Mouse (Mus musculus): ENCODE measurements at regions not wholly inside any gene's neighbourhood (a gene's known extent, or its start where the extent isn't known, plus 50 kb on each side); places are given as distances from the start of the nearest gene placed in this dataset.
A peak's percentile ranks its signal among the peaks of the same experiment; 100 is the strongest.

DNA sequence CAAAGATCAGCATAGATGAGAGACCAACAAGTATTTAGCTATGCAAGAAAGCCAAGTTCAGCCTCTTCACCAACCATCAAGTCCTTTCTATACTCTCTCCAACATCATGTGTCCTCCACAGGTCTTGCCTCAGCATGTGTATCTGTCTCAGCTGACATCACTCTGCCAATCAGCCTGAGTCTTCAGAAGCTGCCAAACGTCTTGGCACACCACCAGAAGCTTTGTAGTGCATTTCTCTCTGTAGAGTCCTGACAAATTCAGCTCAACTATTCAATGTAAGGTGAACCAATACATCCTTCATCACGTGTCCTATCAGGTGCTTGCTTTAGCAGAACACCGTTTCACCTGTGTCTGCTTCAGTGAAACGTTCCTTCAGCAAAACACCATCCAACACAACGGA, 462.4 kb upstream of the Kazn start:
- no peak for DNase-seq (ENCODE audit: low spot score in 2 of 2)
- intact Hi-C loops (cut with DNase I) = no loop called here

DNA sequence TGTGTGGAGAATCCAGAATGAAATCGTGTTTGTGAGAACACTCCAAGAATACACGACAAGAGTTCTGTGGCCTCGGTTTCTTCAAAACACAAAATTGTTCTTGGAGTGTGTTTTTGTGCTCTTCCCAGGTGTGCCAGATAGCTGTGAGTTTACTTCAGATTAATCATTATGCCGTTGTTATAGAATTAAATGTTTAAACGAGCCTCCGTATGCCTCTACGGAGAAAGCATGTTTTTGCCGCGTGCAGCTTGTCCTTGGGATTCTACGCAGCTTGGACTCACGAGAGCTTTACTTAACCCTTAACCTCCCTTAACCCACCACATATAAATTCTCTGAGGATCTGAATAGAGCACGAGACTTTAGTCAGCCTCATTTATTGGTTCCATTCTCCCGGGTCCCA, 455.7 kb upstream of the Kazn start:
- intact Hi-C loops (cut with DNase I) = no loop called here
- DNase-seq (ENCODE audit: low spot score in 2 of 2) = no peak

- DNase-seq (ENCODE audit: low spot score in 2 of 2) = peak in 1 of 2 experiments; percentile 51
- intact Hi-C loops (cut with DNase I) = no loop called here
These were observed 449.0 kb upstream of the Kazn start for GRCm38 (mm10) chr4:142688241-142688640.

- DNase-seq (ENCODE audit: low spot score in 2 of 2) = no peak
- intact Hi-C loops (cut with DNase I) = no loop called here
These were observed 438.2 kb upstream of the Kazn start for GRCm38 (mm10) chr4:142677426-142677825.

GRCm38 (mm10) chr4:142674641-142675465, 435.7 kb upstream of the Kazn start:
- no peak for DNase-seq (ENCODE audit: low spot score in 2 of 2)
- intact Hi-C loops (cut with DNase I) = no loop called here

- intact Hi-C loops (cut with DNase I) = no loop called here
- DNase-seq (ENCODE audit: low spot score in 2 of 2) = no peak
These were observed 432.8 kb upstream of the Kazn start for GRCm38 (mm10) chr4:142671872-142672458.

DNA sequence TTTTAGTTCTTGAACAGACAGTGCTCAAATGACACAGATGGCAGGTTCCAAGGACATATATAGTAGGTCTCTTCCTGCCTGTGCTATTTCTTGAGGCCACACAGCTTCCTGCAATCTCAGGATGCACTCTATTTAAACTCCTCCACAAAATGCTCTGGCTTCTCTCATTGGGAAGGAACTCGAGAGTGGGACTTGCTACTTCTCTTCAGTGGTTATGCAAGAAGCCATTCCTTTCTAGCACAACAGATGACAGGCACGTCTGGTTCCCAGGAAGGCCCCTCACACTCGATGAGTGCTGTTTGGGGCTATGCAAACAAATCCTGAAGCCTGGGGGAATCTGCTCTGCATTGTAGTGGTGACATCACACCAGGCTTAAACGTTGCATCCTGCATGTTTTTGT, 425.6 kb upstream of the Kazn start:
- intact Hi-C loops (cut with DNase I) = no loop called here
- DNase-seq (ENCODE audit: low spot score in 2 of 2) = peak; percentile 23 to 75

- peak in 1 of 2 experiments; percentile 38 for DNase-seq (ENCODE audit: low spot score in 2 of 2)
- intact Hi-C loops (cut with DNase I) = no loop called here
These were observed 419.0 kb upstream of the Kazn start for GRCm38 (mm10) chr4:142658156-142658555.

DNA sequence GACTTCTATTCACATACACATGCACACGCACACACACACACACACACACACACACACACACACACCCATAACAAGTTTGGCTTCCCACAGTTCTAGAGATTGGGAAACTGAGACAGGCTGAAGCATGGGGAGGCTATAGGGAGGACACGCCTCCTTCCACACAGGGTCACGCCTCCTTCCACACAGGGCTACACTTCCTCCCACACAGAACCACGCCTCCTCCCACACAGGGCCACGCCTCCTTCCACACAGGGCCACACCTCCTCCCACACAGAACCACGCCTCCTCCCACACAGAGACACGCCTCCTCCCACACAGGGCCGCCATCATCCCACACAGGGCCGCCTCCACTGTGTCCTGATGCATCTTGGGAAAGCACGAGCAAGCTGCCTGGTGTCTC, 401.9 kb upstream of the Kazn start:
- DNase-seq (ENCODE audit: low spot score in 2 of 2) = no peak
- intact Hi-C loops (cut with DNase I) = no loop called here

- intact Hi-C loops (cut with DNase I) = no loop called here
- peak in 1 of 2 experiments; percentile 37 for DNase-seq (ENCODE audit: low spot score in 2 of 2)
These were observed 400.1 kb upstream of the Kazn start for GRCm38 (mm10) chr4:142639340-142639733.

- DNase-seq (ENCODE audit: low spot score in 2 of 2) = peak in 1 of 2 experiments; percentile 6
- intact Hi-C loops (cut with DNase I) = no loop called here
These were observed 399.6 kb upstream of the Kazn start for GRCm38 (mm10) chr4:142638733-142639339.

- intact Hi-C loops (cut with DNase I) = no loop called here
- no peak for DNase-seq (ENCODE audit: low spot score in 2 of 2)
These were observed 398.9 kb upstream of the Kazn start for GRCm38 (mm10) chr4:142638057-142638456.

- intact Hi-C loops (cut with DNase I) = no loop called here
- DNase-seq (ENCODE audit: low spot score in 2 of 2) = no peak
These were observed 395.2 kb upstream of the Kazn start for GRCm38 (mm10) chr4:142634398-142634797.

- DNase-seq (ENCODE audit: low spot score in 2 of 2) = peak in 1 of 2 experiments; percentile 5
- intact Hi-C loops (cut with DNase I) = no loop called here
These were observed 394.6 kb upstream of the Kazn start for GRCm38 (mm10) chr4:142633667-142634350.

GRCm38 (mm10) chr4:142626503-142627194, 387.4 kb upstream of the Kazn start:
- intact Hi-C loops (cut with DNase I) = no loop called here
- no peak for DNase-seq (ENCODE audit: low spot score in 2 of 2)

GRCm38 (mm10) chr4:142625456-142625855, 386.3 kb upstream of the Kazn start:
- intact Hi-C loops (cut with DNase I) = no loop called here

GRCm38 (mm10) chr4:142622151-142622861, 383.1 kb upstream of the Kazn start:
- intact Hi-C loops (cut with DNase I) = no loop called here
- DNase-seq (ENCODE audit: low spot score in 2 of 2) = no peak

More at GRCm38 (mm10) chr4:142625456-142625855, 386.3 kb upstream of the Kazn start:
- DNase-seq (ENCODE audit: low spot score in 2 of 2) = peak; percentile 26 to 52

DNA sequence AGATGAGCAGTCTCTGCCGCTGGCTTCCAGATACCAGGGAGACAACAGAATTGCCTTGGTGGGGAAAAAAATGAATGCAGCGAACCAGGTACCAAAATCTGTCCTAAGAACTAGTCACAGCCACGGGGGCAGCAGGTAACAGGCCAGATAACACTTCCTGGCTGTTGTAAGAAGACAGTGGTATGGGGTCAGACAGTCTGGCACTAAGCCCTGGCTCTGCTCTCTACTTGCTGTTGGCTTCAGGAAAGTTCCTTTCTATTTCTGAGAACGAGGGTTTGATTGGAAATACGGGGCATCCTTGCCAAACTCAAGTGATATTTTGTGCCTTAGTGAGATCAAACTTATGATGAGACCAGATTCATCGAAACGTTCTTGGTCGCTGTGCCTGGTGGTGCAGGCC, 380.2 kb upstream of the Kazn start:
- intact Hi-C loops (cut with DNase I) = loop anchor here (5.0 kb wide), 1 partner anchor 263 kb away; no protein-coding TSS in a partner anchor
- no peak for DNase-seq (ENCODE audit: low spot score in 2 of 2)

GRCm38 (mm10) chr4:142618770-142619169, 379.6 kb upstream of the Kazn start:
- intact Hi-C loops (cut with DNase I) = loop anchor here (5.0 kb wide), 1 partner anchor 264 kb away; no protein-coding TSS in a partner anchor
- DNase-seq (ENCODE audit: low spot score in 2 of 2) = no peak
